Mouse (Mus musculus) limb, embryonic 11.5 days (tissue): ENCODE measurements at regions not wholly inside any gene's neighbourhood (a gene's known extent, or its start where the extent isn't known, plus 50 kb on each side); places are given as distances from the start of the nearest gene placed in this dataset.

ENCODE experiments used
- ATAC-seq: fragments of 200-750 bp; cut with Nextera tagmentation; 2 replicates; pipeline ENCODE4 v1.8.0; 2017; ENCODE audit warnings: low read depth; ENCODE audit not compliant: insufficient number of reproducible peaks, low FRiP score, low TSS enrichment
- DNase-seq: peaks from one replicate; pipeline ENCODE4 v3.0.0-alpha.2; 2015; ENCODE audit warnings: low spot score
- H3K27ac ChIP-seq: fragments of 300-500 bp; sonication (generic); replicated peaks from 2 replicates; pipeline ENCODE4 v1.5.1; 2014; ENCODE audit warnings: low read depth, mild to moderate bottlenecking, low read length
- H3K27me3 ChIP-seq: fragments of 300-500 bp; sonication (generic); 2 replicates; pipeline ENCODE4 v1.6.1; 2014; ENCODE audit warnings: mild to moderate bottlenecking, low read length, mixed read lengths; ENCODE audit not compliant: control insufficient read depth, insufficient read depth
- H3K36me3 ChIP-seq: fragments of 300-500 bp; sonication (generic); 2 replicates; pipeline ENCODE4 v1.6.1; 2014; ENCODE audit warnings: mild to moderate bottlenecking, low read length, moderate library complexity, mixed read lengths; ENCODE audit not compliant: control insufficient read depth, insufficient read depth
- H3K4me1 ChIP-seq: fragments of 300-500 bp; sonication (generic); 2 replicates; pipeline ENCODE4 v1.6.1; 2014; ENCODE audit warnings: low read length, mixed read lengths; ENCODE audit not compliant: control insufficient read depth, insufficient read depth
- H3K4me2 ChIP-seq: fragments of 300-500 bp; sonication (generic); 2 replicates; pipeline ENCODE4 v1.6.1; 2014; ENCODE audit warnings: low read depth, mild to moderate bottlenecking, moderate library complexity; ENCODE audit not compliant: severe bottlenecking
- H3K4me3 ChIP-seq: fragments of 300-500 bp; sonication (generic); 2 replicates; pipeline ENCODE4 v1.5.1; 2014; ENCODE audit warnings: low read depth, low read length
- H3K9ac ChIP-seq: fragments of 300-500 bp; sonication (generic); 2 replicates; pipeline ENCODE4 v1.6.1; 2014; ENCODE audit warnings: mild to moderate bottlenecking, low read length
- H3K9me3 ChIP-seq: fragments of 300-500 bp; sonication (generic); 2 replicates; pipeline ENCODE4 v1.6.1; 2016; ENCODE audit warnings: low read length; ENCODE audit not compliant: control insufficient read depth
- WGBS: fragments of 180-500 bp; shearing (Covaris S2); extraction: QIAGEN DNeasy Blood & Tissue Kit; methylation state at CpG from one replicate; pipeline ENCODE4 v1.1.7; 2014; 5-methylcytosine and 5-hydroxymethylcytosine counted together

- Histone ChIP-seq H3K4me3 (no peak overlapping the region), H3K36me3 (no peaks in the 10 kb centered on the region), H3K9me3 (no peaks in the 10 kb centered on the region), H3K27me3 (no peaks in the 10 kb centered on the region), H3K9ac (no peak overlapping the region), H3K4me1 (no peaks in the 10 kb centered on the region), H3K4me2 (no peak overlapping the region), H3K27ac (no peak overlapping the region)
- DNase-seq (no peak), ATAC-seq (no peak)
- WGBS = 75% methylated on average over 4 of the region's 4 CpGs
These were observed 85.9 kb upstream of the Prickle1 start for GRCm38 (mm10) chr15:93681602-93682001.

DNA sequence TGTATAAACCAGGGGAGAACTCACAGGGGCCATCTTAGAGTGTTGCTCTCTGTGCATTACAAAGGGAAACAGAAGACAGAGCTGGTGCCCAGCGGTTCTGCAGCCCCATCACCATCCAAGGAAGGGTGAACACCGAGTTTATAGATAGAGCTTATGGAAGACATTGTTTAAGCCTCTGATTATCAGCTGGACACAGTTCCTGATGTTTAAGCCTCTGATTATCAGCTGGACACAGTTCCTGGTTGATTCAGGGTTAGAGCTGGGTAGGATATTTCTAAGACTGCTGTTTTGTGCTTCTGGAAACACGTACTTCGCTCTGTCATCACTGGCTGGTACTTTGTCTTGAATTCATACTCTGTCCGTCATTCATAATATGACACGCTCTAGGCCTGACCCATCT is 79.9 kb upstream of the Prickle1 start:
- Histone ChIP-seq H3K4me1 (no peaks in the 10 kb centered on the region; the same call in 1 of the 2 replicates), H3K4me3 (no peak overlapping the region), H3K4me2 (no peak overlapping the region), H3K36me3 (no peaks in the 10 kb centered on the region), H3K27ac (no peak overlapping the region), H3K9me3 (no peaks in the 10 kb centered on the region), H3K9ac (no peak overlapping the region), H3K27me3 (no peaks in the 10 kb centered on the region)
- DNase-seq = no peak
- ATAC-seq = no peak
- 91% methylated on average over 6 of the region's 6 CpGs for WGBS

DNA sequence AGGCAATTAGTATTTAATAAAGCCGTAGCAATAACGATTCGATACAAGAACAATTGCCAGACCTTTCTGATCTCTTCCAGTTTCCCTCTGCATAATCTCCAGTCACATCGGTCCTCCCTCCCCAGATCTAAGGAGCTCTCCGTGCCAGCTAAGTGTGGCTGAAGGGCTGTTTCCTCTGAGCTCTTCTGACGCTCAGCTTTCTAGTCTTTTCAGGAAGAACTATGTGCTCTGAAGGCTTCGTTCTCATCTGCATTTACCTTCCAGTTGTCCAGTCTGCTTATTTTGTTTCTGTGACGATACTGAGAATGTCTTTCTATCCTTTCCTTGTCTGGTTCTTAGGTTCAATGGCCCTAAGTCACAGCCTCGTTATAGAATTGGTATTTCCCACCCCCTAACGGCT is 78.3 kb upstream of the Prickle1 start:
- Histone ChIP-seq H3K4me3 (no peak overlapping the region), H3K4me1 (peaks cover 1% of the 10 kb centered on the region; the same call in 1 of the 2 replicates), H3K36me3 (no peaks in the 10 kb centered on the region), H3K9ac (no peak overlapping the region), H3K27me3 (no peaks in the 10 kb centered on the region), H3K27ac (no peak overlapping the region), H3K9me3 (no peaks in the 10 kb centered on the region), H3K4me2 (no peak overlapping the region)
- DNase-seq = no peak
- no peak for ATAC-seq
- 60% methylated on average over 10 of the region's 10 CpGs for WGBS

DNA sequence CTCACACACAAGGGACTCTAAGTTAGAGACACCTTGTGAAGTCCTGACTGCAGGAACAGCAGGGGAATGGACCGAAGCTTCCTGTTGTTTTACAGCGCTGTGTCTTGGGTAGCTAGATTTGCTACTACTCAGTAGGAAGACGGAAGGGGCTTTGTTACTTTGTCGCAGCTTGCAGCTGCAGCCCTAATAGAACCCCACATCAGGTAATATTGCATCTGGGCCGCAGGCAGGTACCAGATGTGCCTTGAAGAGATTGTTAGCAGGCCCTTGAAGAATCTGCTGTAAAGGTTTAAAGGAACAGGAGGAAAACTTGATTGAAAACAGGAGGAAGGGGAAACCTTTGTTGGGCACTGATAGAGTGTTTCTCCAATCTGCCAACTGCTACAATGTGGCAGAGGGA is 68.2 kb upstream of the Prickle1 start:
- ATAC-seq (peak; percentile 78), DNase-seq (peak; percentile 76)
- Histone ChIP-seq H3K4me3 (no peak overlapping the region), H3K4me1 (peaks cover 1% of the 10 kb centered on the region; the same call in 1 of the 2 replicates), H3K4me2 (no peak overlapping the region), H3K36me3 (no peaks in the 10 kb centered on the region), H3K9me3 (no peaks in the 10 kb centered on the region), H3K27me3 (no peaks in the 10 kb centered on the region), H3K27ac (peak overlapping the region; percentile 58; the same call in 1 of the 2 replicates), H3K9ac (no peak overlapping the region)
- 9% methylated on average over 5 of the region's 5 CpGs for WGBS

DNA sequence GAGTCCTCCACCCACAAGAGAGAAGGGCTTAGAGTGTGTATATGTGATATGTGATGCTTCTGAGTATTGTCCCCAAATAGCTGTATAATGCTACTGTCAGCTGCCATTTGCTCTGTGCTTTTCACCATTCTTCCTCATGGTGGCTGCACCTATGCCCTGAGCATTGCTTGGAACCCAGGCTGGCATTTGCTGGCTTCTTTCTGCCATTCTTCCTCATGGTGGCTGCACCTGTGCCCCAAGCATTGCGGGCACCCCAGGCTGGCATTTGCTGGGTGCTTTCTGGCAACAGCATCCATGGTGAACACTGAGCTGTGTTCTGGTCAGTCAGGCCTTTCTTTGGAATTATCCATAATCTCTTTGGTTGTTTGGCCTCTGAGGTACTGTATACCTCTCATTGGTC is 66.9 kb upstream of the Prickle1 start:
- Histone ChIP-seq H3K4me3 (no peak overlapping the region), H3K27me3 (no peaks in the 10 kb centered on the region), H3K27ac (no peak overlapping the region), H3K9ac (no peak overlapping the region), H3K4me2 (no peak overlapping the region), H3K4me1 (no peaks in the 10 kb centered on the region; the same call in 1 of the 2 replicates), H3K36me3 (no peaks in the 10 kb centered on the region), H3K9me3 (no peaks in the 10 kb centered on the region)
- DNase-seq (no peak), ATAC-seq (no peak)
- 100% methylated on average over 1 of the region's 1 CpGs for WGBS

- Histone ChIP-seq H3K27ac (no peak overlapping the region), H3K4me1 (no peaks in the 10 kb centered on the region; the same call in 1 of the 2 replicates), H3K4me3 (no peak overlapping the region), H3K27me3 (no peaks in the 10 kb centered on the region), H3K36me3 (no peaks in the 10 kb centered on the region), H3K9me3 (no peaks in the 10 kb centered on the region), H3K9ac (no peak overlapping the region), H3K4me2 (no peak overlapping the region)
- DNase-seq (no peak), ATAC-seq (no peak)
- WGBS = 98% methylated on average over 2 of the region's 2 CpGs
These were observed 66.1 kb upstream of the Prickle1 start for GRCm38 (mm10) chr15:93661801-93662200.

DNA sequence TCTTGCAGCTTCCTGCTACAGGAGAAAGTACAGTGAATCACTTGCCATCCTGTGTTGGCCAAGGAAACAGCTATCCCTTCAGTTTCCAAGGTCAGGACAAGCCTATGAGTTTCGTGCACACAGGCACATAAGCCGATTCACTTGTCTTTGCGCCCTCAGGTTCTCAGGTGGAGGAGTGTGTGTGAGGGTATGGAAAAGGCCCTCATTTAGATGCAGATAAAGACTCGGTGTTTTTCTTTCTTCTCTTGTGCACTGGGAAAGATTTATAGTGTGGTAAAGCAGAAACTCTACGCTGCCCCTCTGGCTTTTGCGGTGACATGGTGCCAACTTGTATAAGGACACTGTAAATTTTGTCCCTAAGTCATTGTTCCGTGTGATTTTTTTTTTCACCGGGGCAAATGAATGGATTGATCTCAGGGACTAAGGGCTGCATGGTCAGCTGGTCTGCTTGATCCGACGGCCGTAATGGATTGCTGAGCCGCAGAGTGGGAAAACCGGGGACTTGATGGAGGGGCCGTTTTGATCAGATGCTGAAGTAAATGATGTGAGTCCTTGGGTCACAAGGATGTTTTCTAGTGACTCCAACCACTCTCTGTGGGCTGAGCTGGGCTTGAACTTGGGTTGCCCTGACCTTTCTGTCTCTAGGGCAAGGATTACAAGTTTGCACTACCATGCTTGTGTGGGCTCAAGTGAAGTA is 65.4 kb upstream of the Prickle1 start:
- Histone ChIP-seq H3K4me2 (no peak overlapping the region), H3K4me3 (no peak overlapping the region), H3K9ac (no peak overlapping the region), H3K4me1 (no peaks in the 10 kb centered on the region; the same call in 1 of the 2 replicates), H3K27me3 (no peaks in the 10 kb centered on the region), H3K9me3 (no peaks in the 10 kb centered on the region), H3K27ac (no peak overlapping the region), H3K36me3 (no peaks in the 10 kb centered on the region)
- ATAC-seq = no peak
- WGBS = 81% methylated on average over 14 of the region's 14 CpGs
- DNase-seq = no peak

DNA sequence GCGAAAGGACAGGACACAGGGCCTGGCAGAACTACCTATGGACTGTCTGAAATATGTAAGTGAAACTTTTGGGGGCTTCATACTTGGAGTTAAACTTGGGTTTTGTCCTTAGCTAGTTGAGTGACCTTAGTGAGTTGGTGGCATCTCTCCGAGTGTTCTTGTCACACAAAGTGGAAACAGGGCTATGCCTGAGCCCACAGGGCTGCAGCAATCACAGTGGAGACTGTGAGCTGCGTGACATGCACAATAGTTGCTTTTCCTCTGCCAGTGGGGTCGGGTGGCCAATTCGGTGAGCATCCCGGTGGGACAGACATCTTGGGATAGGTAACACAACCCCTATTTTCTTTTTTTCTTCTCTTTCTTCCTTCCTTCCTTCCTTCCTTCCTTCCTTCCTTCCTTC is 61.5 kb upstream of the Prickle1 start:
- H3K9me3 ChIP-seq = no peaks in the 10 kb centered on the region
- 92% methylated on average over 6 of the region's 6 CpGs for WGBS
- no peak overlapping the region for H3K4me2 ChIP-seq
- no peaks in the 10 kb centered on the region for H3K36me3 ChIP-seq
- no peak overlapping the region for H3K27ac ChIP-seq
- no peak for ATAC-seq
- no peak overlapping the region for H3K4me3 ChIP-seq
- DNase-seq = no peak
- H3K4me1 ChIP-seq = no peaks in the 10 kb centered on the region; the same call in 1 of the 2 replicates
- H3K9ac ChIP-seq = no peak overlapping the region
- H3K27me3 ChIP-seq = no peaks in the 10 kb centered on the region

GRCm38 (mm10) chr15:93656713-93657112 is 61.0 kb upstream of the Prickle1 start:
- Histone ChIP-seq H3K4me1 (no peaks in the 10 kb centered on the region; the same call in 1 of the 2 replicates), H3K4me3 (no peak overlapping the region), H3K27ac (no peak overlapping the region), H3K36me3 (no peaks in the 10 kb centered on the region), H3K27me3 (no peaks in the 10 kb centered on the region), H3K9me3 (no peaks in the 10 kb centered on the region), H3K4me2 (no peak overlapping the region), H3K9ac (no peak overlapping the region)
- ATAC-seq = no peak
- DNase-seq = no peak
- WGBS = 70% methylated on average over 6 of the region's 6 CpGs
